ENCODE assay signal across 14 mouse cellular contexts in genomic region chr11:95932168-95932567, GRCm38 (mm10). TPM values are rescaled to one million over a fixed set of nuclear protein-coding genes. Genes with fewer than 3 reads are reported as not detected.
A peak's percentile ranks its signal among the peaks of the same experiment; 100 is the strongest.
DNase-seq lines count a peak whose midpoint lies in the region; TF ChIP-seq lines count a peak whose summit lies in the region.
"Not testable (repeated sequence)": the region's sequence is repeated elsewhere in the genome, so short reads cannot be mapped to it uniquely, and the experiment has no call there.
"Had no signal": no experiment of that assay in that cellular context is flagged by ENCODE, and none has a peak within 500 bp of the region (broad histone marks: within the 10 kb centered on the region; RNA-seq: fewer than 3 reads in every experiment).

No protein-coding gene starts in this region.

- H3K4me2 ChIP-seq in CH12.LX (ENCODE audit: insufficient read depth, low read depth, poor library complexity, severe bottlenecking): not testable (repeated sequence)

- TF ChIP-seq POLR2A in CH12.LX (IDR thresholded peaks at IDR 0.05; ENCODE audit: low read depth, low read length): not testable (repeated sequence)

- TF ChIP-seq RAD21 in CH12.LX (IDR thresholded peaks at IDR 0.05; ENCODE audit: low read depth, low read length): not testable (repeated sequence)

- in situ Hi-C loops in CH12.LX (cut with MboI; ENCODE audit: low pct_ligation_motif_present, low pct_unique_long_range_greater_than_20kb, low sequenced_read_pairs): not testable (repeated sequence)

- H3K9ac ChIP-seq in CH12.LX (ENCODE audit: insufficient read depth, low read depth): not testable (repeated sequence)

- H3K9me3 ChIP-seq in CH12.LX (replicated peaks; ENCODE audit: low read length): peaks cover 23% of the 10 kb centered on the region

- H3K4me3 ChIP-seq in CH12.LX (replicated peaks in 1 of 3; ENCODE audit: low read depth in 2 of 3, low read length in 2 of 3, poor library complexity in 1 of 3): not testable (repeated sequence)

- dilution Hi-C loops in CH12.LX (cut with MboI; ENCODE audit: extremely low pct_ligation_motif_present, extremely low pct_unique_long_range_greater_than_20kb, low sequenced_read_pairs): not testable (repeated sequence)

- not testable (repeated sequence) for H3K4me1 ChIP-seq in CH12.LX (ENCODE audit: control insufficient read depth in 1 of 2, insufficient read depth in 2 of 2)

- peaks cover 39% of the 10 kb centered on the region for H3K27me3 ChIP-seq in CH12.LX (replicated peaks)

- TF ChIP-seq CTCF in CH12.LX (conservative IDR thresholded peaks at IDR 0.05 in 1 of 2, IDR thresholded peaks at IDR 0.05 in 1 of 2; ENCODE audit: low read depth in 2 of 2, low read length in 2 of 2): not testable (repeated sequence)

- H3K27ac ChIP-seq in CH12.LX (ENCODE audit: insufficient read depth, low read depth): not testable (repeated sequence)

- not testable (repeated sequence) for TF ChIP-seq EP300 in CH12.LX (IDR thresholded peaks at IDR 0.05; ENCODE audit: low read length)

- not testable (repeated sequence) for DNase-seq in CH12.LX (ENCODE audit: extremely low read depth)
- DNase-seq in ES-CJ7 (ENCODE audit: low read depth, low spot score) (peak; percentile 63), R1 (ENCODE audit: low read depth, low spot score) (peak; percentile 64)

- not testable (repeated sequence) for H3K36me3 ChIP-seq in CH12.LX (replicated peaks in 1 of 2; ENCODE audit: control insufficient read depth in 1 of 2, insufficient read depth in 1 of 2, low read length in 1 of 2)

- not testable (repeated sequence) for H3K79me2 ChIP-seq in CH12.LX (replicated peaks; ENCODE audit: control insufficient read depth, extremely low read depth, insufficient read depth, poor library complexity, severe bottlenecking)

TF ChIP-seq in CH12.LX, 34 proteins besides CTCF, POLR2A, EP300 and RAD21:
- TF ChIP-seq TBP (conservative IDR thresholded peaks at IDR 0.05; ENCODE audit: low read depth, low read length): peak; percentile 77

RNA-seq across cellular contexts. Expression of gene B4galnt2, which starts 17.5 kb away (rescaled TPM):
- 0.25 and 0.34 TPM in 2 replicates for total RNA-seq in CH12.LX (2012; rRNA removed)
- total RNA-seq in CH12.LX (2014; rRNA removed): 0.42 and 0.53 TPM in 2 replicates
- 1.9 and 2.0 TPM in 2 replicates for polyA plus RNA-seq in CH12.LX (2012; ENCODE audit: insufficient read length, low read depth)
- total RNA-seq: adrenal gland, adult 18-20 months; adrenal gland, adult 2 months; adrenal gland, adult 8-10 months; adrenal gland, postnatal 10 days; adrenal gland, postnatal 14 days; adrenal gland, postnatal 25 days; adrenal gland, postnatal 36 days had no signal
- polyA plus RNA-seq: adrenal gland, adult 2 months; brain, embryonic 14.5 days; C2C12; cerebellum, adult 2 months; G1E had no signal
